8 mouse cellular contexts compared by ENCODE assay signal in the genomic region with DNA sequence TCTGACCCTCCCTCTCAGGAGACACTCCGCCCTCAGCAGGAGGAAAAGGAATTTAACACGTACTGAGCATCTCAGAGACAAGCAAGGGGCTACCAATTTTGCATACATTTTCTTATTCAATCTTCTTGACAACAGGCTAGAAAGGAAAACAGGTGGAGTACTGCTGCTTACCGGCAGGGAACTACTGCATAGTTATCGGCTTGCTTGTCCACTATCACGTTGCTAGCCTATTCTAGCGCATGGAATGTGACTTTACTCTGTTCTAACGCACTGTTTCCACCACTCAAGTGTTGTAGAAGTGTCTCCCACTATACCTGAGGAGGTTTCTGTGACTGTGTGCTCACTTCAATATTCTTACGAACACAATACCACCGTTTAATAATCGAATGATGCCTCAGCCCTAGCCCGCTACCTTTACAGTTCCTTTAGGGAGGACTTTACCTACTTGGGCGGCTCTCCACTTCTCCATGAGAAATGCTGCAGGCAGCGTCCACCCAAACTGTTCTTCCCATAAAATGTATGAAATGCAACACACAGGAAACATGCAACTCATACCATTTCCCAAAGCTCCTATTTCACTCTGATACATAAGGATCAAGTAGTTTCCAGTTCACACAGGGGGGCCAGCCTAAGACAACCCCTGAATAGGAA. TPM values are rescaled to one million over a fixed set of nuclear protein-coding genes. Genes with fewer than 3 reads are reported as not detected.
DNase-seq lines count a peak whose midpoint lies in the region; ATAC-seq and TF ChIP-seq lines count a peak whose summit lies in the region.

No protein-coding gene starts in this region.

- H3K4me3 ChIP-seq in liver, adult 2 months (ENCODE audit: insufficient read depth, low read depth, low read length): peak overlapping the region; percentile 79
- H3K4me3 ChIP-seq in forebrain, postnatal 0 days (ENCODE audit: low read depth, low read length): peak overlapping the region; percentile 98
- peak overlapping the region; percentile 74 for H3K4me3 ChIP-seq in liver, embryonic 13.5 days (replicated peaks)

- peak; percentile 77 for DNase-seq in liver, adult 2 months (ENCODE audit: extremely low read depth, low read depth, low spot score)
- no peak for DNase-seq in liver
- DNase-seq in cerebellum, adult 18-20 months: peak; percentile 39
- DNase-seq in forebrain, postnatal 0 days: peak; percentile 54
- DNase-seq in liver, embryonic 13.5 days: no peak
- peak; percentile 50 for DNase-seq in neural tube, embryonic 10.5 days (ENCODE audit: extremely low spot score, low spot score)
- no peak for DNase-seq in gastrocnemius, postnatal 10 days

- no peak for TF ChIP-seq POLR2A in liver, adult 2 months (IDR thresholded peaks at IDR 0.05; ENCODE audit: extremely low read depth, insufficient read depth, low read length)

- 0 out of 2 replicates have a peak, but pooled peaks cover 3% of the 10 kb centered on the region for H3K9me3 ChIP-seq in forebrain, postnatal 0 days (ENCODE audit: low read length)
- no peaks in the 10 kb centered on the region for H3K9me3 ChIP-seq in liver, embryonic 13.5 days (replicated peaks)

- H3K27me3 ChIP-seq in liver, adult 2 months (ENCODE audit: control insufficient read depth, insufficient read depth, low read length): no peaks in the 10 kb centered on the region
- H3K27me3 ChIP-seq in forebrain, postnatal 0 days (ENCODE audit: insufficient read depth, low read length): no peaks in the 10 kb centered on the region
- H3K27me3 ChIP-seq in liver, embryonic 13.5 days: peaks cover 40% of the 10 kb centered on the region

- H3K9ac ChIP-seq in liver, adult 2 months (ENCODE audit: low read depth, low read length): peak overlapping the region; percentile 100
- peak overlapping the region; percentile 98 for H3K9ac ChIP-seq in forebrain, postnatal 0 days
- H3K9ac ChIP-seq in liver, embryonic 13.5 days: peak overlapping the region; percentile 79

- peak overlapping the region; percentile 99 for H3K27ac ChIP-seq in liver, adult 2 months (replicated peaks; ENCODE audit: insufficient read depth, low read depth, low read length)
- peak overlapping the region; percentile 98 for H3K27ac ChIP-seq in forebrain, postnatal 0 days (ENCODE audit: low read depth, low read length)
- peak overlapping the region; percentile 78; the same call in 1 of the 2 replicates for H3K27ac ChIP-seq in liver, embryonic 13.5 days

- peaks cover 32% of the 10 kb centered on the region; the same call in 1 of the 2 replicates for H3K79me2 ChIP-seq in liver, adult 2 months (ENCODE audit: control insufficient read depth, insufficient read depth, low read length)

- H3K4me1 ChIP-seq in liver, adult 2 months (ENCODE audit: control insufficient read depth, insufficient read depth, low read length): peaks cover 11% of the 10 kb centered on the region
- H3K4me1 ChIP-seq in forebrain, postnatal 0 days (ENCODE audit: insufficient read depth): peaks cover 2% of the 10 kb centered on the region; the same call in 1 of the 2 replicates
- H3K4me1 ChIP-seq in liver, embryonic 13.5 days (replicated peaks): peaks cover 16% of the 10 kb centered on the region

- H3K4me2 ChIP-seq in forebrain, postnatal 0 days (ENCODE audit: low read depth): peak overlapping the region; percentile 63
- H3K4me2 ChIP-seq in liver, embryonic 13.5 days: peak overlapping the region; percentile 84

- WGBS in liver, adult 2 months: under 1% methylated on average over 13 of the region's 13 CpGs
- under 1% methylated on average over 13 of the region's 13 CpGs for WGBS in forebrain, postnatal 0 days
- WGBS in liver, embryonic 13.5 days (ENCODE audit: insufficient replicate concordance): 5% methylated on average over 13 of the region's 13 CpGs

- no peak for TF ChIP-seq CTCF in liver, adult 2 months (IDR thresholded peaks at IDR 0.05; ENCODE audit: low read depth, low read length)
- TF ChIP-seq CTCF in forebrain, postnatal 0 days (IDR thresholded peaks at IDR 0.05; ENCODE audit: low read depth): peak; percentile 66

- ATAC-seq in forebrain, postnatal 0 days: no peak
- peak; percentile 33 for ATAC-seq in inflammation-experienced regulatory T-cells, adult 6 months
- ATAC-seq in liver, embryonic 13.5 days (ENCODE audit: low read depth): no peak

- peaks cover 10% of the 10 kb centered on the region; the same call in 1 of the 2 replicates for H3K36me3 ChIP-seq in liver, adult 2 months (ENCODE audit: control insufficient read depth, insufficient read depth, low read length)
- peaks cover 3% of the 10 kb centered on the region; the same call in 1 of the 2 replicates for H3K36me3 ChIP-seq in forebrain, postnatal 0 days (ENCODE audit: insufficient read depth)
- H3K36me3 ChIP-seq in liver, embryonic 13.5 days: peaks cover 16% of the 10 kb centered on the region

RNA-seq across cellular contexts. Expression of a gene that starts 1.5 kb away (rescaled TPM):
- 72.6 and 86.1 TPM in 2 replicates for total RNA-seq in liver, adult 2 months (2014; rRNA removed)
- polyA plus RNA-seq in liver, adult 2 months (2012; rRNA removed): 13.9 and 18.5 TPM in 2 replicates
- 24.7 and 32.5 TPM in 2 replicates for total RNA-seq in forebrain, postnatal 0 days (2014; rRNA removed)
- 8.8 and 12.4 TPM in 2 replicates for polyA plus RNA-seq in forebrain, postnatal 0 days (2015; fragmentation: Nextera tagmentation; extraction: Ambion mirVana)
- polyA plus RNA-seq in inflammation-experienced regulatory T-cells, adult 6 months (2017; shearing (Covaris generic)): 1 to 10 TPM; 5.2 to 6.7 (median 6.2) TPM
- polyA plus RNA-seq in liver, embryonic 13.5 days (2015; fragmentation: Nextera tagmentation; extraction: Ambion mirVana): 30.4 and 38.1 TPM in 2 replicates
- total RNA-seq in gastrocnemius, postnatal 10 days (2021): 10 to 100 TPM; 48.1 to 79.4 TPM

Comparison
In these comparisons a context has a peak if more than half of its experiments do, and no peak if none do; other contexts are left out.
1. DNase-seq: peak in liver, adult 2 months (single experiment), cerebellum, adult 18-20 months (2 of 2), forebrain, postnatal 0 days (single experiment) and neural tube, embryonic 10.5 days (single experiment); none in liver (single experiment), liver, embryonic 13.5 days (single experiment) and gastrocnemius, postnatal 10 days (single experiment).
2. Peak in every context shown above with its lines, with median percentiles within 50 percentile points of each other: H3K27ac ChIP-seq, H3K4me3 ChIP-seq and H3K9ac ChIP-seq.